Mouse (Mus musculus) C2C12 (cell line): ENCODE data around the gene Npw.

Experiments
- MYOD1 ChIP-seq: IDR thresholded peaks from one replicate; pipeline ENCODE4 v1.6.1; 2011; ENCODE audit warnings: low read depth; ENCODE audit not compliant: control insufficient read depth, insufficient read length
- MYOG ChIP-seq: IDR thresholded peaks from one replicate; pipeline ENCODE4 v1.6.1; 2011; ENCODE audit not compliant: control insufficient read depth, insufficient read length; ENCODE audit errors: extremely low read depth

- TF ChIP-seq MYOG (no peak), MYOD1 (no peak)
These were observed 20.0 kb downstream of the Npw start for GRCm38 (mm10) chr17:24638214-24638613.
